Mouse (Mus musculus): Measurements from ENCODE around the gene Zfp366.
A peak's percentile ranks its signal among the peaks of the same experiment; 100 is the strongest.
"Not testable (repeated sequence)": the region's sequence is repeated elsewhere in the genome, so short reads cannot be mapped to it uniquely, and the experiment has no call there.

Zfp366 gene

GRCm38 (mm10) chr13:99184155-99184886 is at the start of gene Zfp366:
Zfp366 (plus strand) TSS chr13:99184823.
- no peak for DNase-seq (ENCODE audit: low spot score in 2 of 2)

- no peak for DNase-seq (ENCODE audit: low spot score in 2 of 2)
These were observed 46.0 kb upstream of the Zfp366 start for GRCm38 (mm10) chr13:99138351-99139255.

DNA sequence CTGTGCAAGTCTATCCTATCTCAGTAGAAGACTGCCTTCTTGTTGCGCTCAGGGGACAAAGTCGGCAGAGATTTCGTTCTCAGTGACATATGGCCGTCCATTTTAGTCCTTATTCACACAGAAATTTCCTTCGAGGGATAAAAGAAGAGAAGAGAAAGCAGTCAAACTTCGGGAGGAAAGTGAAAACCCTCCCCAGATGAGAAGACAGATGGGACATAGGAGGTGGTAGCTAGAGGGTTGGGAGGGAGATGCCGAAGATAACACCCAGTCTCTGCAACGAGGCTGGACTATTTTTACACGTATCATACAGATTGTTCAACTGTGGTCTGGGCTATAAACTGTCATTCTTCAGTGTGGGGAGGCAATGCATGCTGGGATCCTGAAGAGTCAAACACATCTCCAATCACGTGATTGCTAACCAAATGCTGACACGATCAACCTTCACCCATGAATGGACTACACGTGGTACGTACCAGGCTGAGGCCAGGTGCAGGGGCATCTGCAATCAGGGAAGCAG is 38.2 kb upstream of the Zfp366 start:
- peak in 1 of 2 experiments; percentile 65 for DNase-seq (ENCODE audit: low spot score in 2 of 2)

DNA sequence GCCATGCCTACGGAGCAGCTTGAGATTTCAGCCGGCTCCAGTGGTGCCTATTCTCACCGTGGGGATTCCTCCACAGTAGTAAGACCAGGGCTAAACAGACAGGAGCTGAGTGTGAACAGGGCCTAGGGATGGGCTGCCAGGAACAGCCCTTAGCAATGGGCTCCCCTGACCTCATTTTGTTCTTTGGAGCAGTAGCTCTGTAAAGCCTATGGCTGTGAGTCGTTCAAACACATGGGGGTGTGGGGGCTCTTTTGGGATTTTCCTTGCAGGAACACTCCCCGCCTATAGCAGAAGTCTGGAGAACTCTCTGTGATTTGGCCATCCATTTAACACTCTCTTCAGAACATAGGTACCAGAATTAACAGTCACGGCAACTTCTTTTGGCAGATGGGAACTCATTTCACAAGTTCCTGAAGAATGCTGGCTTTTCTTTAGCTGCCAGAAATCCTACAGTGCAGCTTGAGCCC is 36.9 kb upstream of the Zfp366 start:
- DNase-seq (ENCODE audit: low spot score in 2 of 2), result peak in 1 of 2 experiments; percentile 68

DNA sequence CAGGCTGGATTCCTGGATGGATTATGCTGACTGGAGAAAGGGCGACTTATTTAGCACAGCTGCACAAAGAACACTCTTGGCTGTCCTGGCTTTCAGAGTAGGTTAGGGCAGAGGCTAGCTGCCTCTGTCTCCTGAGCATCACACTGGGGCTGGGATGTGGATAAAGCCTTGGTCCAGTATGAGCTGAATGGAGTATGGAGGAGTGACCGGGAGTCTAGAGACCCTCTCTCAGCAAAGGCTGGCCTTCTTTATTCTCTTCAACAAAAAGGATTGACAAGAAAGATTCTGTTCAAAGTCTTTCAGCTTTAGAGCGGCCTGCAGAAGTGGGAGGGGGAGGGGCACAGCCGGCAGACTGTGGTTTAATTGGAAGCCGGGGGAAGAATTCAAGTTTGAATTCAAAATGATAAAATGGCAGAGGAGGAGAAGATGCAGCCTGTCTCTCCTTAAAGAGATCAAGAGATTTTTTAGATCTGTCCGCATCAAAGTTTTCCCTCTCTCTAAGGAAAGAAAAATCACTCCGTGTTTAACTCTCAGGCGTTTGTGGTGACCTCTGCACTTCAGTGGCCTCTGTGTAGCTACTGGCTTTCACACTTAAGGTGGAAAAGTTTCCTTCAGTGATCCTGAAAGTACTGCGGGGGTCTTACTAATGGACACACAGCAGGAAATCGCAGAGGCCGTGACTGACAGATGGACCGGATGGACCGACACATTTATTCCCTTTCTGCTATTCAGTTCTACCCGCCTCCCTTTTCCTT is 34.9 kb upstream of the Zfp366 start:
- DNase-seq (ENCODE audit: low spot score in 2 of 2), result no peak

GRCm38 (mm10) chr13:99150626-99151025 is 34.0 kb upstream of the Zfp366 start:
- no peak for DNase-seq (ENCODE audit: low spot score in 2 of 2)

DNA sequence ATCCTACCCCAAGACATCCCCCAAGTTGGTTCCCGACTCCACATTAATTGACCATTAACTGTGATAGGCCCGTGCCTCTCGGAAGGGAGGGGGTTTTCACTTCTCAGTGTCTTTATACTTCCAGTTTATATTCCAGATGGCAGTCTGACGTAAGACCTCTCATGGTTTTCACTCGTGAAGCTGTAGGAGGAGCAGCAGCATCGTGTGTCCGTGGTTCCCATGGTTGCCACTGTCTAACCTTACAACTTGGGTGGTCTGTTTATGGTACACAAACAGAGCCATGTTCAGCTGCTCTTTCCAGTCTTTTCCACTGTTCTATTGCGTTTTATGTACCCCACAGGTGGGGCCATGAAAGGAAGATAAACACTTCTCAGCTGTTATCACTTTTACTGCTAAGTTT is 33.5 kb upstream of the Zfp366 start:
- DNase-seq (ENCODE audit: low spot score in 2 of 2), result no peak

DNA sequence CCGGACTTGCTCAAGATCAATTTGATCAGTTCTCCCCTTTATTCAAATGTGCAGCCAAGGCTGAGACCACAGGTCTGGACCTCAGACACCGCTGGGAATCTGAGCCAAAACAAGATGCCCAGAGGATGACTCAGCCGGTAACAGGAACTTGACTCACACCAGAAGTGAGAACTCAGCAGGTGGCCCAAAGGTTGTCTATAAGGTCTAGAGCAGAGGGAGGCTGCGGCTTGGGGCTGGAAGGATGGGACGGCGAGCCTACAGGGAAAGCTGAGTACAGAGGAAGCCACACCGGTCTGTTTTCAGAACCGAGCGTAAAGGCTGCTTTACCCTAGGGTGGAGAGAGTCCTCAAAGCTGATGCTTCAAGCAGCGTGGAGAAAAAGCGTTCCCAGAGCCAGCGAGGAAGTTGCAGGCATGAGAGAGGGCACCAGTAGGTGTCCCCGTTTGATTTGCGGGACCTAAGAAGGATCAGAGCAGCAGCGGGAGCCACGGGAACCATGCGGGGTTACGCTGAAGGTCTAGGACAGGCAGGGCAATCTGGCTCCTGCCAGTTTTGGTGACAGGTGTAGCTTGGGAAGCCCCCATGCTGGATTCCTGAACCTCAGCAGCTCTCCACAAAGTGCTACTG is 32.2 kb upstream of the Zfp366 start:
- no peak for DNase-seq (ENCODE audit: low spot score in 2 of 2)

GRCm38 (mm10) chr13:99157709-99158108 is 26.9 kb upstream of the Zfp366 start:
- no peak for DNase-seq (ENCODE audit: low spot score in 2 of 2)

- no peak for DNase-seq (ENCODE audit: low spot score in 2 of 2)
These were observed 25.9 kb upstream of the Zfp366 start for GRCm38 (mm10) chr13:99158773-99159172.

DNA sequence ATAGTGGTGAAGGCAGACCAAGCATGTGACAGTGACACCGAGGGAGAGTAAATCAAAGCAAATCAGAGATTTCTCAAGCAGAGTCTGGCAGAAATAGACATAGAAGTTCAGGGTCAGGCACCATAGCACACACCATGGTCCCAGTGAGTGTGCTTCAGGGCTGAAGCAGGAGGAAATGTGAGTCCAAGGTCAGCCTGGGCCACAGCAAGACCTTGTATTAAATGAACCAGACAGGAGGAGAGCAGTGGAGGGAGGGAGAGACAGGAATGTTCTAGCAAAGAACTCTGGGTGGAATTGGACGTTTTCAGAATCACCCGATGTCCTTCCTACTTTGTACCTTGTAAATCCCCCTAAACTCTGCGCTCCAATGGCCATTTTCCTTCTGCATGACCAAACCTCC is 21.6 kb upstream of the Zfp366 start:
- no peak for DNase-seq (ENCODE audit: low spot score in 2 of 2)

- no peak for DNase-seq (ENCODE audit: low spot score in 2 of 2)
These were observed 20.9 kb upstream of the Zfp366 start for GRCm38 (mm10) chr13:99163521-99164359.

DNA sequence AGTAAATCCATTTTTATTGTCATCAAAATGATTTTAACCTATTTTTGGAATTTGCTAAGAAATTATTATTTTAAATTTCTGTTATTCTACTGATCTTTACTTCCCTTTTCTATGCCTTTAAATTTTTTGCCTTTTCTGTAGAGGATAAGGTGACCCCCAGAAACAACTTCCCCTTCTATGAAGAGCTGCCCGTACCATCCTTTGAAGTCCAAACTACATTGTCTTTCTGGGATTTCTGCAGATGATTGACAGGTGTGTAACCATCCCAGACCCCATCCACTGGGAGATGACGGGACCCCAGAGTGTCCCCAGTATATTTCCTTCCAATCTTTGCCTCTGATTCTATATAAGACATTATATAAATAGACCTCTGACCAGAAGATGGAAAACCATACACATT is 20.3 kb upstream of the Zfp366 start:
- DNase-seq (ENCODE audit: low spot score in 2 of 2), result no peak

GRCm38 (mm10) chr13:99169401-99169800 is 15.2 kb upstream of the Zfp366 start:
- no peak for DNase-seq (ENCODE audit: low spot score in 2 of 2)

GRCm38 (mm10) chr13:99170337-99170736 is 14.3 kb upstream of the Zfp366 start:
- DNase-seq (ENCODE audit: low spot score in 2 of 2), result no peak

DNA sequence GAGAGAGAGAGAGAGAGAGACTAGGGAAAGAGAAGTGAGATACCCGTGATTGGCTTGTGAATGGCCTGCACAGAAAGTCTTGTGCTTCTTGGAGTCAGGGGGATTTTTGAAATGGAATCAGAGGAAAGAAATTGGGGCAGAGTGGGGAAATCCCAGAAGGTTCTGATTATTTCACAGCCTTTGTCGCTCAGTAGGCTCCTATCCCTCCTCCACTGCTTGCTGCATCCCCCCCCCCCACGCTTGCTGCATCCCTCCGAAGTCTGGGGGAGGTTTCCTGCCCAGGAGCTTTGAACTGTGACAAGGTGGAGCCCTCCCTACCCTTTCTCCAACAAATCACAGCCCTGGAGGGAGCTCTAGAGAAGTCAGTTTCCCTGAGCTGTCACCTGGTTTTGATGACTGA is 10.8 kb upstream of the Zfp366 start:
- no peak for DNase-seq (ENCODE audit: low spot score in 2 of 2)

DNA sequence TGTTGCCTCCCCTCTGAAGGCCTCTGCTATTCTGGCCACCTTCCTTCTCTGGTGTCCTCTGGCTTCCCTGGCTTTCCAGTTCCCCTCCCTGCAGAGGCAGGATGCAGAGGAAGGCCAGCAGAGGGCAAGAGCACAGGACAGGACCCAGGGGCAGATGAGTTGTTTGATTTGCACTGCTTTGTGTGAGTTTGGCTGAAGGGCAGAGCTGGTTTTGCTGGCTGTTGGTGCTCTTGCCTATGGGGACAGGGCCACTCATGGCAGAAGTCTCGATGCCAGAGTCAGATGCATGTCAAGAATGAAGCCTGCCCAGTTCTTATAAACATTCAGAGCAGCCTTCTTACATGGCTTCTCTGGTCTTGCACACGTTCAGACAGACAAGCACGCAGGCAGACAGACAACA is 1.8 kb upstream of the Zfp366 start:
- DNase-seq (ENCODE audit: low spot score in 2 of 2), result not testable (repeated sequence)

GRCm38 (mm10) chr13:99183257-99183895 is 1.2 kb upstream of the Zfp366 start:
- no peak for DNase-seq (ENCODE audit: low spot score in 2 of 2)

DNA sequence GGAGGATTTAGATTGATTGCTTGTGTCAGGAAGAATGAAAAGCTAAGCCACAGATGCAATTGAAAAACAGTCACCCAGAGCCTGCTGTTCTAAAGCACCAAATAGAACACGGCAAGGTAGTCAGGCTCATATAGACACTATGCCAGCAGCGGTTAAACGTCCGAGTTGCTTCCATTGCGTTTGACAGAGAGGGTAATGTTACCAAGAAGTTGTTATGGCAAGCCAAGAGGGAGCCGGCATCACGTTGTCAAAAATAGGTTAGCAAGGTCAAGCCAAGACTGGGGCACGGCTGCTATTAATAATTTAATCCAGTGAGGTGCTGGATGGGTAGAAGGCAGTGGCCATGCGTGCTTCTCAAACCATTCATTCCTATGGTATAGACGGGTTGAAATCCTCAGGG is 950 bp downstream of the Zfp366 start:
- DNase-seq (ENCODE audit: low spot score in 2 of 2), result no peak

Data from frontal cortex, postnatal 10 days (tissue).